Mouse (Mus musculus) testis, postnatal 14 days (tissue): ENCODE data around the gene Trpc3.
"Not testable (repeated sequence)": the region's sequence is repeated elsewhere in the genome, so short reads cannot be mapped to it uniquely, and the experiment has no call there.

Source experiments
- DNase-seq: peaks from one replicate; pipeline ENCODE4 v3.0.0; 2021; ENCODE audit warnings: low spot score

The Trpc3 gene

GRCm38 (mm10) chr3:36599773-36600172 is 90.2 kb downstream of the Trpc3 start:
- not testable (repeated sequence) for DNase-seq

GRCm38 (mm10) chr3:36598811-36599210 is 91.2 kb downstream of the Trpc3 start:
- DNase-seq = no peak

- peak; percentile 99 for DNase-seq
Measured at GRCm38 (mm10) chr3:36571827-36572378, 118.1 kb downstream of the Trpc3 start, which contains the start of gene Ccna2. Ccna2 (minus strand) TSS chr3:36572150.

- DNase-seq = no peak
Measured at GRCm38 (mm10) chr3:36571361-36571826, 118.6 kb downstream of the Trpc3 start.
